Mouse (Mus musculus) adrenal gland, postnatal 14 days (tissue): ENCODE data around the gene Gm28363. TPM values are rescaled to one million over a fixed set of nuclear protein-coding genes. Genes with fewer than 3 reads are reported as not detected.
"Not testable (repeated sequence)": the region's sequence is repeated elsewhere in the genome, so short reads cannot be mapped to it uniquely, and the experiment has no call there.

Experiments
- DNase-seq: peaks from one replicate; pipeline ENCODE4 v3.0.0; 2021; ENCODE audit warnings: mixed read lengths
- long read RNA-seq, 2 experiments: library from polyadenylated mRNA; stranded (forward); transcript quantifications; one replicate each; pipeline ENCODE4 v2.0.0; 2021
- total RNA-seq: library from RNA; stranded (reverse); gene quantifications from 2 replicates; pipeline ENCODE4 v1.2.3, GENCODE M21; 2021

Gene Gm28363
- not detected in 2 replicates for total RNA-seq
- long read RNA-seq, experiment 1, result 0 reads
- long read RNA-seq, experiment 2, result 0 reads

- DNase-seq, result not testable (repeated sequence)
Measured at GRCm38 (mm10) chr1:117696831-117697230, at the start of gene Gm28363. Gene Gm28363, plus strand, starts transcription at chr1:117697131.

- DNase-seq, result not testable (repeated sequence)
Measured at GRCm38 (mm10) chr1:117650236-117650635, 46.7 kb upstream of the Gm28363 start.

Other genes starting within 250 kb of the Gm28363 start
- gene B020011L13Rik, start 84.0 kb downstream of the Gm28363 start, total RNA-seq, result not detected in 2 replicates
- not detected in 2 replicates for gene Gm28360, start 132.9 kb downstream of the Gm28363 start, total RNA-seq
- gene Gm28168, start 230.9 kb downstream of the Gm28363 start, total RNA-seq, result not detected in 2 replicates